In genomic region chr10:42248644-42249043, GRCm38 (mm10) we compare ENCODE assay signal across 14 mouse cellular contexts. TPM values are rescaled to one million over a fixed set of nuclear protein-coding genes. Genes with fewer than 3 reads are reported as not detected.
DNase-seq lines count a peak whose midpoint lies in the region; ATAC-seq and TF ChIP-seq lines count a peak whose summit lies in the region.
"Had no signal": no experiment of that assay in that cellular context is flagged by ENCODE, and none has a peak within 500 bp of the region (broad histone marks: within the 10 kb centered on the region; RNA-seq: fewer than 3 reads in every experiment).

No protein-coding gene starts in this region.

- peaks cover 98% of the 10 kb centered on the region for H3K4me1 ChIP-seq in erythroblast, embryonic 14.5 days (ENCODE audit: control insufficient read depth)
- peaks cover 70% of the 10 kb centered on the region for H3K4me1 ChIP-seq in kidney, adult 2 months (ENCODE audit: control insufficient read depth, insufficient read depth, low read length)
- peaks cover 97% of the 10 kb centered on the region for H3K4me1 ChIP-seq in megakaryocyte, embryonic 14.5 days
- H3K4me1 ChIP-seq in midbrain, embryonic 13.5 days (replicated peaks): peaks cover 18% of the 10 kb centered on the region; the same call in 1 of the 2 replicates

- 65% methylated on average over 5 of the region's 5 CpGs for WGBS in kidney, adult 2 months
- WGBS in midbrain, embryonic 13.5 days: 71% methylated on average over 5 of the region's 5 CpGs

- peak overlapping the region; percentile 77 for H3K27ac ChIP-seq in kidney, adult 2 months (ENCODE audit: insufficient read depth, low read depth, low read length)
- no peak overlapping the region for H3K27ac ChIP-seq in midbrain, embryonic 13.5 days
- H3K27ac ChIP-seq: forebrain, embryonic 15.5 days had no signal

- H3K4me3 ChIP-seq in erythroblast, embryonic 14.5 days (replicated peaks): peak overlapping the region; percentile 62
- H3K4me3 ChIP-seq in kidney, adult 2 months (ENCODE audit: insufficient read depth, low read depth, low read length): no peak overlapping the region
- peak overlapping the region; percentile 68 for H3K4me3 ChIP-seq in megakaryocyte, embryonic 14.5 days (replicated peaks)
- no peak overlapping the region for H3K4me3 ChIP-seq in midbrain, embryonic 13.5 days (replicated peaks)
- H3K4me3 ChIP-seq: forebrain, embryonic 15.5 days had no signal

- H3K9me3 ChIP-seq in erythroblast, embryonic 14.5 days (ENCODE audit: control insufficient read depth, low read length): no peaks in the 10 kb centered on the region
- no peaks in the 10 kb centered on the region for H3K9me3 ChIP-seq in megakaryocyte, embryonic 14.5 days
- no peaks in the 10 kb centered on the region for H3K9me3 ChIP-seq in midbrain, embryonic 13.5 days
- H3K9me3 ChIP-seq: forebrain, embryonic 15.5 days had no signal

- no peaks in the 10 kb centered on the region for H3K27me3 ChIP-seq in erythroblast, embryonic 14.5 days (ENCODE audit: control insufficient read depth)
- no peaks in the 10 kb centered on the region for H3K27me3 ChIP-seq in kidney, adult 2 months (replicated peaks; ENCODE audit: control insufficient read depth, insufficient read depth, low read length)
- H3K27me3 ChIP-seq in megakaryocyte, embryonic 14.5 days (replicated peaks): no peaks in the 10 kb centered on the region
- H3K27me3 ChIP-seq in midbrain, embryonic 13.5 days: no peaks in the 10 kb centered on the region
- H3K27me3 ChIP-seq: forebrain, embryonic 15.5 days had no signal

- H3K4me2 ChIP-seq in midbrain, embryonic 13.5 days (replicated peaks): no peak overlapping the region
- H3K4me2 ChIP-seq: forebrain, embryonic 15.5 days had no signal

- TF ChIP-seq CTCF in kidney, adult 2 months (conservative IDR thresholded peaks at IDR 0.05; ENCODE audit: insufficient read depth, insufficient read length, low read depth, low read length): no peak

- no peak for ATAC-seq in erythroblast, adult 5-6 weeks (replicated peaks; ENCODE audit: low FRiP score, poor library complexity, severe bottlenecking)
- no peak for ATAC-seq in megakaryocyte, adult 5-6 weeks (ENCODE audit: poor library complexity, severe bottlenecking)
- ATAC-seq in midbrain, embryonic 13.5 days: no peak
- ATAC-seq: forebrain, embryonic 15.5 days had no signal

- TF ChIP-seq POLR2A in kidney, adult 2 months (IDR thresholded peaks at IDR 0.05; ENCODE audit: low read depth, low read length): no peak

- no peak overlapping the region for H3K9ac ChIP-seq in midbrain, embryonic 13.5 days (replicated peaks)
- H3K9ac ChIP-seq: forebrain, embryonic 15.5 days had no signal

- peaks cover 99% of the 10 kb centered on the region for H3K36me3 ChIP-seq in erythroblast, embryonic 14.5 days (ENCODE audit: control insufficient read depth)
- no peaks in the 10 kb centered on the region for H3K36me3 ChIP-seq in kidney, adult 2 months (ENCODE audit: control insufficient read depth, insufficient read depth, low read length)
- H3K36me3 ChIP-seq in megakaryocyte, embryonic 14.5 days (replicated peaks; ENCODE audit: low read length): peaks cover 78% of the 10 kb centered on the region
- H3K36me3 ChIP-seq in midbrain, embryonic 13.5 days: no peaks in the 10 kb centered on the region
- H3K36me3 ChIP-seq: forebrain, embryonic 15.5 days had no signal

- no peak for DNase-seq in kidney, adult 2 months
- DNase-seq in kidney, postnatal 25 days: no peak
- no peak for DNase-seq in right cerebral cortex, postnatal 36 days (ENCODE audit: low spot score in 2 of 2)
- DNase-seq: cerebellum, postnatal 14 days; kidney, postnatal 14 days; left cerebral cortex, postnatal 4 days; right cerebral cortex, adult 18-20 months; thymus, postnatal 14 days had no signal

RNA-seq across cellular contexts. Expression of gene Foxo3, which starts 27.9 kb away (rescaled TPM):
- 14.6 and 19.0 TPM in 2 replicates for polyA plus RNA-seq in erythroblast, embryonic 14.5 days (2012)
- total RNA-seq in erythroblast, adult 5-6 weeks (2015; ENCODE audit: low replicate concordance): 160 and 187 TPM in 2 replicates
- total RNA-seq in erythroblast, adult 5-6 weeks (2017; ENCODE audit: low replicate concordance): 378 and 459 TPM in 2 replicates
- 29.2 and 35.5 TPM in 2 replicates for polyA plus RNA-seq in kidney, adult 2 months (2012; rRNA removed)
- 14.8 and 55.2 TPM in 2 replicates for polyA plus RNA-seq in megakaryocyte, embryonic 14.5 days (2012; ENCODE audit: insufficient read depth, low replicate concordance)
- 25.3 and 25.7 TPM in 2 replicates for total RNA-seq in megakaryocyte, adult 5-6 weeks (2015)
- total RNA-seq in megakaryocyte, adult 5-6 weeks (2017): 24.9 and 27.4 TPM in 2 replicates
- polyA plus RNA-seq in midbrain, embryonic 13.5 days (2015; fragmentation: Nextera tagmentation; extraction: Ambion mirVana): 3.5 TPM in 2 replicates

Comparison
In these comparisons a context has a peak if more than half of its experiments do, and no peak if none do; other contexts are left out.
1. H3K4me3 ChIP-seq: peak in erythroblast, embryonic 14.5 days (single experiment) and megakaryocyte, embryonic 14.5 days (single experiment); none in kidney, adult 2 months (single experiment) and midbrain, embryonic 13.5 days (single experiment).